Mouse (Mus musculus): ENCODE data around the gene Scaf8. TPM values are rescaled to one million over a fixed set of nuclear protein-coding genes. Genes with fewer than 3 reads are reported as not detected.
A peak's percentile ranks its signal among the peaks of the same experiment; 100 is the strongest.
"Not testable (repeated sequence)": the region's sequence is repeated elsewhere in the genome, so short reads cannot be mapped to it uniquely, and the experiment has no call there.

The Scaf8 gene
- total RNA-seq (2021) = 10 to 100 TPM; 28.4 to 32.1 TPM
- long read RNA-seq, experiment 1, full-length matches to known transcripts = 2 of 6 reads
- long read RNA-seq, experiment 1, partial matches to known transcripts = 0 of 6 reads
- long read RNA-seq, experiment 1, other reads (novel, unspliced or antisense) = 4 of 6 reads
- long read RNA-seq, experiment 2, full-length matches to known transcripts = 2 of 7 reads
- long read RNA-seq, experiment 2, partial matches to known transcripts = 3 of 7 reads
- long read RNA-seq, experiment 2, other reads (novel, unspliced or antisense) = 2 of 7 reads

GRCm38 (mm10) chr17:3114720-3115379, at the start of gene Scaf8:
TSS of gene Scaf8 (plus strand) at chr17:3114972.
- peak; percentile 94 to 95 for DNase-seq

- no peak for DNase-seq
Measured at GRCm38 (mm10) chr17:3075166-3075872, 39.5 kb upstream of the Scaf8 start.

GRCm38 (mm10) chr17:3075873-3076245, 38.9 kb upstream of the Scaf8 start:
- DNase-seq = no peak

- DNase-seq = not testable (repeated sequence)
Measured at GRCm38 (mm10) chr17:3077936-3078335, 36.8 kb upstream of the Scaf8 start.

- DNase-seq = not testable (repeated sequence)
Measured at GRCm38 (mm10) chr17:3080587-3081349, 34.0 kb upstream of the Scaf8 start.

- DNase-seq = peak; percentile 73 to 87
Measured at GRCm38 (mm10) chr17:3081512-3082100, 33.2 kb upstream of the Scaf8 start.

- peak; percentile 52 to 62 for DNase-seq
Measured at GRCm38 (mm10) chr17:3082125-3082755, 32.5 kb upstream of the Scaf8 start.

- peak; percentile 56 to 70 for DNase-seq
Measured at GRCm38 (mm10) chr17:3082756-3083749, 31.7 kb upstream of the Scaf8 start.

- peak; percentile 96 to 97 for DNase-seq
Measured at GRCm38 (mm10) chr17:3083886-3084550, 30.8 kb upstream of the Scaf8 start.

GRCm38 (mm10) chr17:3084551-3084930, 30.2 kb upstream of the Scaf8 start:
- DNase-seq = peak; percentile 77 to 83

- no peak for DNase-seq
Measured at GRCm38 (mm10) chr17:3085152-3085551, 29.6 kb upstream of the Scaf8 start.

GRCm38 (mm10) chr17:3092682-3093081, 22.1 kb upstream of the Scaf8 start:
- DNase-seq = no peak

GRCm38 (mm10) chr17:3099273-3099672, 15.5 kb upstream of the Scaf8 start:
- not testable (repeated sequence) for DNase-seq

- peak; percentile 85 to 87 for DNase-seq
Measured at GRCm38 (mm10) chr17:3102336-3103165, 12.2 kb upstream of the Scaf8 start.

- DNase-seq = no peak
Measured at GRCm38 (mm10) chr17:3104154-3104931, 10.4 kb upstream of the Scaf8 start.

GRCm38 (mm10) chr17:3105022-3105421, 9.8 kb upstream of the Scaf8 start:
- no peak for DNase-seq

- no peak for DNase-seq
Measured at GRCm38 (mm10) chr17:3113737-3114357, 925 bp upstream of the Scaf8 start.
